Mouse (Mus musculus) urinary bladder, postnatal 10 days (tissue): ENCODE data around the gene Card14.

Experiments used
- DNase-seq: peaks from one replicate; pipeline ENCODE4 v3.0.0; 2022; ENCODE audit warnings: low spot score

Card14 gene

GRCm38 (mm10) chr11:119300986-119301385 is 6.6 kb upstream of the Card14 start:
- no peak for DNase-seq

- DNase-seq = no peak
Measured at GRCm38 (mm10) chr11:119304904-119305712, 2.5 kb upstream of the Card14 start.

- no peak for DNase-seq
Measured at GRCm38 (mm10) chr11:119306762-119307657, 558 bp upstream of the Card14 start.

- DNase-seq = no peak
Measured at GRCm38 (mm10) chr11:119307916-119308315, 348 bp downstream of the Card14 start.

GRCm38 (mm10) chr11:119310621-119311020 is 3.1 kb downstream of the Card14 start:
- DNase-seq = no peak

- no peak for DNase-seq
Measured at GRCm38 (mm10) chr11:119314252-119314936, 6.8 kb downstream of the Card14 start.

- no peak for DNase-seq
Measured at GRCm38 (mm10) chr11:119316720-119317119, 9.2 kb downstream of the Card14 start.

- no peak for DNase-seq
Measured at GRCm38 (mm10) chr11:119322521-119322920, 15.0 kb downstream of the Card14 start.

GRCm38 (mm10) chr11:119325068-119325467 is 17.5 kb downstream of the Card14 start:
- no peak for DNase-seq

- no peak for DNase-seq
Measured at GRCm38 (mm10) chr11:119330592-119330991, 23.0 kb downstream of the Card14 start.

GRCm38 (mm10) chr11:119331970-119332369 is 24.4 kb downstream of the Card14 start:
- DNase-seq = no peak

GRCm38 (mm10) chr11:119338271-119339059 is 30.9 kb downstream of the Card14 start:
- no peak for DNase-seq

GRCm38 (mm10) chr11:119339179-119339578 is 31.6 kb downstream of the Card14 start:
- DNase-seq = no peak

GRCm38 (mm10) chr11:119339637-119340036 is 32.1 kb downstream of the Card14 start:
- no peak for DNase-seq

GRCm38 (mm10) chr11:119344178-119344577 is 36.6 kb downstream of the Card14 start:
- no peak for DNase-seq

GRCm38 (mm10) chr11:119344865-119345264 is 37.3 kb downstream of the Card14 start:
- no peak for DNase-seq

GRCm38 (mm10) chr11:119347125-119347524 is 39.6 kb downstream of the Card14 start:
- DNase-seq = no peak

GRCm38 (mm10) chr11:119352113-119352512 is 44.5 kb downstream of the Card14 start:
- DNase-seq = no peak

GRCm38 (mm10) chr11:119353946-119354345 is 46.4 kb downstream of the Card14 start:
- no peak for DNase-seq

- no peak for DNase-seq
Measured at GRCm38 (mm10) chr11:119354798-119355442, 47.4 kb downstream of the Card14 start.
